Mouse (Mus musculus) hindbrain, embryonic 14.5 days (tissue): ENCODE measurements around the gene Btn1a1. TPM values are rescaled to one million over a fixed set of nuclear protein-coding genes. Genes with fewer than 3 reads are reported as not detected.

Experiments
- ATAC-seq: fragments of 200-750 bp; cut with Nextera tagmentation; 2 replicates; pipeline ENCODE4 v1.8.0; 2017; ENCODE audit warnings: moderate number of reproducible peaks, mild to moderate bottlenecking, moderate TSS enrichment, moderate library complexity; ENCODE audit not compliant: low FRiP score
- DNase-seq: peaks from one replicate; pipeline ENCODE4 v3.0.0-alpha.2; 2015; ENCODE audit warnings: low spot score
- H3K27ac ChIP-seq: fragments of 300-500 bp; sonication (generic); 2 replicates; pipeline ENCODE4 v1.5.1; 2014; ENCODE audit warnings: mild to moderate bottlenecking, moderate library complexity
- H3K27me3 ChIP-seq: fragments of 300-500 bp; sonication (generic); 2 replicates; pipeline ENCODE4 v1.6.1; 2014; ENCODE audit warnings: mild to moderate bottlenecking, low read length, mixed read lengths; ENCODE audit not compliant: control insufficient read depth, insufficient read depth
- H3K36me3 ChIP-seq: fragments of 300-500 bp; sonication (generic); replicated peaks from 2 replicates; pipeline ENCODE4 v1.6.1; 2014; ENCODE audit not compliant: control insufficient read depth, insufficient read depth
- H3K4me1 ChIP-seq: fragments of 300-500 bp; sonication (generic); replicated peaks from 2 replicates; pipeline ENCODE4 v1.6.1; 2014; ENCODE audit warnings: antibody characterized with exemption, low read length, mixed read lengths; ENCODE audit not compliant: control insufficient read depth, insufficient read depth
- H3K4me2 ChIP-seq: fragments of 300-500 bp; sonication (generic); replicated peaks from 2 replicates; pipeline ENCODE4 v1.6.1; 2014; ENCODE audit warnings: mild to moderate bottlenecking, moderate library complexity
- H3K4me3 ChIP-seq: fragments of 300-500 bp; sonication (generic); replicated peaks from 2 replicates; pipeline ENCODE4 v1.5.1; 2014; ENCODE audit warnings: mild to moderate bottlenecking, low read length
- H3K9ac ChIP-seq: fragments of 300-500 bp; sonication (generic); 2 replicates; pipeline ENCODE4 v1.6.1; 2014
- H3K9me3 ChIP-seq: fragments of 300-500 bp; sonication (generic); 2 replicates; pipeline ENCODE4 v1.6.1; 2016; ENCODE audit warnings: low read length; ENCODE audit not compliant: control insufficient read depth
- WGBS: fragments of 180-500 bp; shearing (Covaris S2); extraction: QIAGEN DNeasy Blood & Tissue Kit; methylation state at CpG from one replicate; pipeline ENCODE4 v1.1.7; 2014; 5-methylcytosine and 5-hydroxymethylcytosine counted together
- polyA plus RNA-seq: library from polyadenylated mRNA; unstranded; fragments of >200 nt; fragmentation: Nextera tagmentation; extraction: Ambion mirVana; gene quantifications from 2 replicates; pipeline ENCODE4 v1.2.1, GENCODE M21; 2014

Gene Btn1a1
- polyA plus RNA-seq, 1 experiment from 2014 or later, result 0.05 TPM

GRCm38 (mm10) chr13:23502031-23502567 is 36.4 kb upstream of the Btn1a1 start:
- ATAC-seq (no peak), DNase-seq (no peak)
- H3K27me3 ChIP-seq, result peaks cover 36% of the 10 kb centered on the region
- 0 out of 2 replicates have a peak, but pooled peaks cover 11% of the 10 kb centered on the region for H3K4me1 ChIP-seq
- no peak overlapping the region for H3K9ac ChIP-seq
- H3K4me3 ChIP-seq, result no peak overlapping the region
- no peaks in the 10 kb centered on the region for H3K9me3 ChIP-seq
- WGBS, result 32% methylated on average over 9 of the region's 9 CpGs
- no peak overlapping the region for H3K27ac ChIP-seq
- H3K4me2 ChIP-seq, result no peak overlapping the region
- no peaks in the 10 kb centered on the region for H3K36me3 ChIP-seq

- Histone ChIP-seq H3K4me3 (no peak overlapping the region), H3K4me2 (no peak overlapping the region), H3K27me3 (peaks cover 36% of the 10 kb centered on the region), H3K9ac (no peak overlapping the region), H3K9me3 (no peaks in the 10 kb centered on the region), H3K36me3 (no peaks in the 10 kb centered on the region), H3K27ac (no peak overlapping the region), H3K4me1 (0 out of 2 replicates have a peak, but pooled peaks cover 11% of the 10 kb centered on the region)
- WGBS, result 23% methylated on average over 5 of the region's 5 CpGs
- ATAC-seq, result no peak
- DNase-seq, result no peak
Observed at GRCm38 (mm10) chr13:23501511-23501910, 35.8 kb upstream of the Btn1a1 start.

DNA sequence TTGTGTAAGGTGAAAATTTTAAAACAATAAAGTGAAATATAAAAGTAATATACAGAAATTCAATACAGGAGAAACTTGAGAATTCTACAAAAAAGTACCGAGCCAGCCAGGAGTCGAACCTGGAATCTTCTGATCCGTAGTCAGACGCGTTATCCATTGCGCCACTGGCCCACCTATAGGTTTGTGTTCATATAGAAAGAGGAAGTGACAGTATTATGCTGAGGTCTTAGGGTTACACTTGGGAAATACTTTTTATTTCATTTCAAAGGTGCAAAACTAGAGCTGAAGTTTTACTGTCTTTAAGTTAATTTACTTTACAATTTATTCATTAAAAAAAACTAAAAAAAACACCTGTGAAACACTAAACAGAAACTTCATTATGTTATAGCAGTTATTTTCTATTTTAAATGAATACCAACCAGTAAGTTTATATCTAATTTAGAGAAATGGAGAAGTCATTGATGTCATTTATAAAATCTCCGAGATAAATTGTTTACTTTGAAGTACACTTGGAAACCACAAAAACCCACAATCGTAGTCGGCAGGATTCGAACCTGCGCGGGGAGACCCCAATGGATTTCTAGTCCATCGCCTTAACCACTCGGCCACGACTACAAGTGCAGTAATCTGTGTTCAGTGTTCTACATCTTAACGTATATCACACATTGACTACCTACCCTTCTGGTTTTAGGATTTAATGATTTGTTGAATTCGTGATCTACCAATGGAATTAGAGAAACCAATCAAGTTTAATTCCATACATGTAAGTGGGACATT is 34.9 kb upstream of the Btn1a1 start:
- peaks cover 36% of the 10 kb centered on the region for H3K27me3 ChIP-seq
- H3K36me3 ChIP-seq, result no peaks in the 10 kb centered on the region
- no peaks in the 10 kb centered on the region for H3K9me3 ChIP-seq
- H3K4me1 ChIP-seq, result 0 out of 2 replicates have a peak, but pooled peaks cover 6% of the 10 kb centered on the region
- no peak overlapping the region for H3K4me3 ChIP-seq
- no peak overlapping the region for H3K9ac ChIP-seq
- ATAC-seq, result 0 out of 2 replicates have a peak, but pooled peaks have one; percentile 57
- no peak overlapping the region for H3K27ac ChIP-seq
- under 1% methylated on average over 17 of the region's 17 CpGs for WGBS
- H3K4me2 ChIP-seq, result peak overlapping the region; percentile 11; the same call in 1 of the 2 replicates
- DNase-seq, result peak; percentile 81

- ATAC-seq (no peak), DNase-seq (no peak)
- Histone ChIP-seq H3K36me3 (no peaks in the 10 kb centered on the region), H3K4me2 (no peak overlapping the region), H3K9me3 (no peaks in the 10 kb centered on the region), H3K27ac (no peak overlapping the region), H3K27me3 (peaks cover 36% of the 10 kb centered on the region), H3K9ac (no peak overlapping the region), H3K4me1 (0 out of 2 replicates have a peak, but pooled peaks cover 5% of the 10 kb centered on the region), H3K4me3 (no peak overlapping the region)
- 4% methylated on average over 7 of the region's 7 CpGs for WGBS
Observed at GRCm38 (mm10) chr13:23499943-23500342, 34.2 kb upstream of the Btn1a1 start.

GRCm38 (mm10) chr13:23498653-23499052 is 33.0 kb upstream of the Btn1a1 start:
- ATAC-seq (no peak), DNase-seq (no peak)
- Histone ChIP-seq H3K9me3 (no peaks in the 10 kb centered on the region), H3K27me3 (peaks cover 36% of the 10 kb centered on the region), H3K4me1 (0 out of 2 replicates have a peak, but pooled peaks cover 5% of the 10 kb centered on the region), H3K4me2 (peak overlapping the region; percentile 32), H3K4me3 (peak overlapping the region; percentile 19), H3K36me3 (no peaks in the 10 kb centered on the region), H3K27ac (no peak overlapping the region), H3K9ac (no peak overlapping the region)
- WGBS, result 7% methylated on average over 10 of the region's 10 CpGs

GRCm38 (mm10) chr13:23497656-23498321 is 32.1 kb upstream of the Btn1a1 start:
- DNase-seq, result no peak
- Histone ChIP-seq H3K36me3 (no peaks in the 10 kb centered on the region), H3K27me3 (peaks cover 36% of the 10 kb centered on the region), H3K4me2 (peak overlapping the region; percentile 32), H3K27ac (no peak overlapping the region), H3K4me1 (0 out of 2 replicates have a peak, but pooled peaks cover 5% of the 10 kb centered on the region), H3K4me3 (peak overlapping the region; percentile 19), H3K9me3 (no peaks in the 10 kb centered on the region), H3K9ac (no peak overlapping the region)
- WGBS, result 2% methylated on average over 19 of the region's 19 CpGs
- no peak for ATAC-seq

- WGBS, result 76% methylated on average over 6 of the region's 6 CpGs
Observed at GRCm38 (mm10) chr13:23495526-23495925, 29.8 kb upstream of the Btn1a1 start.

GRCm38 (mm10) chr13:23491990-23492389 is 26.3 kb upstream of the Btn1a1 start:
- H3K9me3 ChIP-seq, result no peaks in the 10 kb centered on the region
- H3K4me3 ChIP-seq, result peak overlapping the region; percentile 7; the same call in 1 of the 2 replicates
- ATAC-seq (no peak), DNase-seq (no peak)
- no peak overlapping the region for H3K9ac ChIP-seq
- no peak overlapping the region for H3K27ac ChIP-seq
- WGBS, result 3% methylated on average over 14 of the region's 14 CpGs
- H3K4me1 ChIP-seq, result no peaks in the 10 kb centered on the region
- 0 out of 2 replicates have a peak, but pooled peaks cover 3% of the 10 kb centered on the region for H3K27me3 ChIP-seq
- no peaks in the 10 kb centered on the region for H3K36me3 ChIP-seq
- H3K4me2 ChIP-seq, result peak overlapping the region; percentile 34

More at GRCm38 (mm10) chr13:23495526-23495925, 29.8 kb upstream of the Btn1a1 start:
- no peak for DNase-seq
- no peak overlapping the region for H3K9ac ChIP-seq
- 0 out of 2 replicates have a peak, but pooled peaks cover 5% of the 10 kb centered on the region for H3K4me1 ChIP-seq
- no peak overlapping the region for H3K4me3 ChIP-seq
- no peaks in the 10 kb centered on the region for H3K36me3 ChIP-seq
- no peak overlapping the region for H3K27ac ChIP-seq
- H3K9me3 ChIP-seq, result no peaks in the 10 kb centered on the region
- H3K27me3 ChIP-seq, result peaks cover 28% of the 10 kb centered on the region
- no peak for ATAC-seq
- no peak overlapping the region for H3K4me2 ChIP-seq

DNA sequence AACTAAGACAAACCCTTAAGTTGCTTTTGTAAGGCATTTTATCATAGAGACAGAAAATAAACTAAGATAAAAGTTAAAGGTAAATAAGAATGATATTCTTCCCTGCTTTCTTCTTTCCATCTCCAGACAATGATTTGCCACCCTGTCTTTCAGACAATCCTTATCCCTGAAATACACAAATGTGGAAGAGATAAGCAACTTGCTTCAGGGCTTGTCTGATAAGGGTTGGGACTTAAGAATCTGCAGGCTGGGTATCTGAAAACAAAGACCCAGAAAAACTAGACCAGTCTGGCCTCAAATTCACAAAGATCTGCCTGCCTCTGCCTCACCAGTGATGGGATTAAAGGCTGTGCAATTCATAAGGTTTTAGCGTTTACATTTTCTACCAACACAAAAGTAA is 25.6 kb upstream of the Btn1a1 start:
- Histone ChIP-seq H3K27ac (no peak overlapping the region), H3K4me3 (no peak overlapping the region), H3K4me1 (no peaks in the 10 kb centered on the region), H3K9me3 (no peaks in the 10 kb centered on the region), H3K36me3 (no peaks in the 10 kb centered on the region), H3K27me3 (0 out of 2 replicates have a peak, but pooled peaks cover 3% of the 10 kb centered on the region), H3K9ac (no peak overlapping the region), H3K4me2 (no peak overlapping the region)
- WGBS, result 25% methylated on average over 1 of the region's 1 CpGs
- no peak for DNase-seq
- ATAC-seq, result no peak
